Mouse (Mus musculus) erythroblast, embryonic 14.5 days (primary cell): ENCODE measurements at regions not wholly inside any gene's neighbourhood (a gene's known extent, or its start where the extent isn't known, plus 50 kb on each side); places are given as distances from the start of the nearest gene placed in this dataset.

ENCODE experiments used
- GATA1 ChIP-seq: IDR thresholded peaks from 2 replicates; pipeline ENCODE4 v1.6.1; 2012; ENCODE audit warnings: low read length, inconsistent platforms, mixed read lengths
- TAL1 ChIP-seq: IDR thresholded peaks from 3 replicates; pipeline ENCODE4 v1.6.1; 2012; ENCODE audit warnings: low read length, inconsistent platforms, mixed read lengths

DNA sequence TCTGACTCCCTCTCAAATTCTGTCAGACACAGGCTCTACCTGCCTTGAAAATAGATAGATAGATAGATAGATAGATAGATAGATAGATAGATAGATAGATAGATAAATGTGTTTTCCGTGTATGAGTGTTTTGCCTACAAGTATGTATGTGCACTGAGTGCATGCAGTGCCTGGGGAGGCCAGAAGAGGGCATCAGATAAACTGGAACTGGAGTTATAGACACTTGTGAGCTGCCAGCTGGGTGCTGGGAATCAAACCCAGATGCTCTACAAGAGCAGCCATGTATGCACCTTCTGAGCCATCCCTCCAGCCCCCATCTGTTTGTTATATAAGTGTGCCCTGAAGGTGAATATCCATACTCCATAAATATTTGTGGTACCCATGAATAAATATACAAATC lies 236.4 kb upstream of the Hes1 start:
- no peak for TF ChIP-seq TAL1
- TF ChIP-seq GATA1, result no peak
